Mouse (Mus musculus) splenic B cell, adult 2 months (primary cell): ENCODE data around the gene Jak1.

Source experiments
- DNase-seq: peaks from one replicate; pipeline ENCODE4 v3.0.0-alpha.2; 2011; ENCODE audit warnings: low read depth, low spot score
- H3K27me3 ChIP-seq: 2 replicates; pipeline ENCODE4 v1.6.1; 2012; ENCODE audit warnings: mild to moderate bottlenecking, low read length, moderate library complexity, mixed read lengths; ENCODE audit not compliant: control insufficient read depth, poor library complexity, insufficient read depth, severe bottlenecking
- H3K36me3 ChIP-seq: 2 replicates; pipeline ENCODE4 v1.6.1; 2012; ENCODE audit warnings: mild to moderate bottlenecking, low read length, moderate library complexity, mixed read lengths; ENCODE audit not compliant: control insufficient read depth, poor library complexity, insufficient read depth, severe bottlenecking

The Jak1 gene

DNA sequence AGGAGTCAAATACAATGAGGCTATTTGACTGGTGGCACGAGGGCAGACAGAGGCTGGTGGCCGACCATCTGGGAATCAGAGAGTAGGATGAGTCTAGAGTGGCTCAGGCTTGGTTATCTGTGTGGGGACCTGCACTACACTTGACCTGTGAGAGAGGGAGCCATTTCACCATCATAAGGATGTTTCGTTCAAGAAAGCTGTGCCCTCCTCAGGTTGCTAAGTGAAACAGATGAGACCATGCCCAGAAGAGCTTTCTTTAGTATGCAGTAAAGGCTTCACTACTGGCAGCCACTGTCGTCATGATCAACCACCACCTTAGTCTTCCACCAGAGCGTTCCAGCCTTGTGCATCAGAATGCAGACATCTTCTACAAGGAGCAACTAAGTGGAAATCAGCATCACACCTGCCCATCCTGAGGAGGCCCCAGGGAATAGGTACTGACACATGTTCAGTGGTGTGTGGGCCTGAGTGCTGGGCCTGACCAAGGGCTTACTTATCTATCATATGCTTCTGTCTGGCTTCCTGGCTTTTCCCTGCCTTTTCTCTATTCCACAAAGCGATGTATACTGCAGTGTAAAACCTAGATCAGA, 96.8 kb downstream of the Jak1 start:
- Histone ChIP-seq H3K27me3 (no peaks in the 10 kb centered on the region), H3K36me3 (peaks cover 18% of the 10 kb centered on the region)
- peak; percentile 84 for DNase-seq

DNA sequence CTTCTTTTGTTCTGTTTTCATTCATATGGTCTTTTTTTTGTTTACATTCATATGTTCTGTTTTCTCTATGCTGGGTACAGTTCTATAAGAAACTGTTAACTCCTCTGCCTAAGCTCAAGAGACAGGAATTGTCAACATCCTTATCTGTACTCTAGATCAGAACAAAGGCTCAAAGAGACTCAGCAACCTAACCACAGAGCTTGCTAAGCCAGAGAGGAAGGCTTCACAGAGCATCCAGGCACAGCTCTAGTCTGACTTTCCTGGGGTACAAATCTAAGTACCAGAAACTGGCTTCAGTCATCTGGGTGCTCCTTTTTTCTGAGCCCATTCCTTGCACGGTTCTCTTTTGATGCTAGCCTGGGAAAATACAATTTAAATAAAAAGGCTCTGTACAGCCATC, 97.3 kb downstream of the Jak1 start:
- peaks cover 20% of the 10 kb centered on the region for H3K36me3 ChIP-seq
- H3K27me3 ChIP-seq = no peaks in the 10 kb centered on the region
- no peak for DNase-seq

DNA sequence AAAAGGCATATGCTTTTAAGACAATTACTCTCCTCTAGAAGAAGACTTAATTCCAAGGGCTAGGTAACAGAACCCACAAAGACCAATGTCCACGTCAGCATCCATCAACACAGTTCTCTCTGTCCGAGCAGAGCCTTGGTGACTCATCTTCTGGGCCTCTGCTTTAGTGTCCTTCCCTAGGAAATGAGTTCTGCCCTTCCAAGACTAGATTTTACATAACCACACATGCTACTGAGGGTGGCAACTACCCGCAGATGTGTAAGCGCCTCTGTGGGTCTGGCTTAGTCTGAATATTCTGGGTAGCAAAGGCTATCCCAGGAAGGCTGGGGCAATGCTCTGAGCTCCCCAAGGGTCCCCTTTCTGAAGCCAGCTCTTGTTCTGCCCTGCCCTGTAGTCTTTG, 99.3 kb downstream of the Jak1 start:
- Histone ChIP-seq H3K36me3 (peaks cover 23% of the 10 kb centered on the region), H3K27me3 (no peaks in the 10 kb centered on the region)
- no peak for DNase-seq

DNA sequence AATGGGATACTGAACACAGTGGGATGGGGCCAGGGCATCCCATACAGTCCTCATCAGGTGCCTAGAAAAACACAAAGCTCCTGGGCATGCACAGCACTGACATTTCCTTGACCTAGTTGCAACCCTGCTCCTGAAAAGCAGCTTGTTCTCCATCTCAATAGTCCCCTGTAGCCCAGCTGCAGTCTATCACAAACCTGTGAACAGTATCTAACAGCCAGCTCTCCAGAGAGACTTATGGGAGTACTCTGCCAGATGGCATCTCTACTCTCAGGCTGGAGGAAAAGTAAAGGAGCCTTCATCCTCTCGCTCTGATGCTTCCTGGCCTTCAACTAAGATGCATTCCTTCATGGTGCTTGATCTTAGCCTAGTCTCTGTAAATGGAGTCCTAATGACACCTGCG, 100.4 kb downstream of the Jak1 start:
- no peaks in the 10 kb centered on the region for H3K27me3 ChIP-seq
- no peak for DNase-seq
- H3K36me3 ChIP-seq = peaks cover 25% of the 10 kb centered on the region

DNA sequence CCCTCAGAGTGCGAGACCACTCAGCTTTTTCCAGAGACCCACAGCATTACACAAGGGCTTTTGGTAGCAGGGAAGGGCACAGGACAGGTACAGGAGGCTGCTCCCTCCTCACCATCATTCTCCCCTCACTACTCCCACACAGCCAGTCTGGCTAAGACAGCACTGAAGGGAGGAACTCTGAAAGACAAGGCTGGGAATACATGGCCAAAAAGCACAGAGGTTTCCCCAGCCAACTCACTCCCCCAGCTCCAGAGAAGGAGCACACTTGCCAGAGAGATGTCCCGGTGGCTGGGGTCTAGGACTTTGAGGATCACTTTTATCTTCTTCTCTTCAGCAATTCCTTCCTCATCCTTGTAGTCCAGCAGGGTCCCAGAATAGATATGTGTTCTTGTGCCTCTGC, 100.9 kb downstream of the Jak1 start:
- Histone ChIP-seq H3K36me3 (peaks cover 26% of the 10 kb centered on the region), H3K27me3 (no peaks in the 10 kb centered on the region)
- DNase-seq = no peak

DNA sequence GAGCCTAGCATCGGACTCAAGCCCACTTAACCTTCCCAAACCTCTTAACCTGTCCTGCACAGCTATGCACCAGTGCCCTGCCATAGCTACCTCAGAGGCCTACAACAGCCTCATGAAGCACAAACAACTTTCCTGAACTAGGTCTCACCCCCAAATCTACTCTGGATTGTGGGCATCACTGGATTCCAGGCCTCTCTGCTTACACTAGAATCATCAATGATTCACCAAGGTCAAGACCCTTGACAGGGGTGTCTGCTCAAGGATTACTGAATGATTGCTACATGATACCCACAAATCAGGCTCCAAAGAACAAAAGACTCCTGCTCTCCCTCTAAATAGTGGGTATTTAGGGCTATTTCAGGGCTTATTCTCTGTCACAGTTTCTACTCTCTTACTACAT, 104.3 kb downstream of the Jak1 start:
- Histone ChIP-seq H3K36me3 (peaks cover 37% of the 10 kb centered on the region), H3K27me3 (no peaks in the 10 kb centered on the region)
- DNase-seq = no peak

DNA sequence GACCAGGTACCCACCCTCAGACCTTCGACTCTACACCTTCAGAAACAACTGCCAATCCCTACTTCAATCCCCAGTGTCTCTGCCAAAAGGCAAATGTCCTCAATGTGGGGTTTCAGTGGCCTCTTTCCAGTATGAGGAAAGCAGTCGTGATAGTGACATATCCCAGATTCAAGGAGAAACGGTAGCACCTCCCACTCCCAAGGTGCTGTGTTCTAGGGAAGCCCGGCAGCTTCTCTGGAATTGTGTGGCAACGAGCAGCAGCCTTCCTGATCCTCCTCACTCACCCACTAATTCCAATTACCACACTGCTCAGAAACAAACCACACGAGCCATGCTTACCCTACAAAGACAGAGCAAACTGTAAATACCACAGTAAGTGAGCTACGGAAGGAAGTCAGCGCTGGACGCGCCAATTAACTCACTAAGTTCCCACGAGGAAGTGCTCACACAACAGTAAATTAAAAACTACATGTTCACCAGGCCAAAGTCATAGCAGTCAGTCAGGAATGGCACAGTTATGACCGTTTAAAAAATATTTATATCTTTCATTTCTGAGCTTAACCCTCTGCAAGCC, 105.8 kb downstream of the Jak1 start:
- Histone ChIP-seq H3K36me3 (peaks cover 41% of the 10 kb centered on the region), H3K27me3 (no peaks in the 10 kb centered on the region)
- DNase-seq = no peak

DNA sequence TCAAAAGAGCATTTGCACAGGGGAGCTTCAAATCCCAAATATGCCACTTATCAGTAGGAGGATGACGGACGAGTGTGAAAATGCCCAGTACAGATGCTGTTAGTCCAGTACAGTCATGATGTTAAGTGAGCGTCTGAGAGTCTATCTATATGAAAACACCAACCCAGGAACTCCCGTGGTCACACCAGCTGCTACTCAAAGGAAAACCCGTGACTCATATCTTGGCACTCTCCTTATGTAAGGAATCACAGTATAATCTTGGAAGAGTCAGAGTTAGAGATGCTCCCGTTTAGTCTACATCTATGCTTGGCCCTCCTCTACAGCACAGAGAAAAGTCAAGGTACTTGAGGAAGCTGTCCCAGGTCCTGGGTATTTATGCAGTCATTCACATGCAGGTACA, 106.8 kb downstream of the Jak1 start:
- H3K36me3 ChIP-seq = peaks cover 35% of the 10 kb centered on the region
- H3K27me3 ChIP-seq = no peaks in the 10 kb centered on the region
- DNase-seq = no peak

DNA sequence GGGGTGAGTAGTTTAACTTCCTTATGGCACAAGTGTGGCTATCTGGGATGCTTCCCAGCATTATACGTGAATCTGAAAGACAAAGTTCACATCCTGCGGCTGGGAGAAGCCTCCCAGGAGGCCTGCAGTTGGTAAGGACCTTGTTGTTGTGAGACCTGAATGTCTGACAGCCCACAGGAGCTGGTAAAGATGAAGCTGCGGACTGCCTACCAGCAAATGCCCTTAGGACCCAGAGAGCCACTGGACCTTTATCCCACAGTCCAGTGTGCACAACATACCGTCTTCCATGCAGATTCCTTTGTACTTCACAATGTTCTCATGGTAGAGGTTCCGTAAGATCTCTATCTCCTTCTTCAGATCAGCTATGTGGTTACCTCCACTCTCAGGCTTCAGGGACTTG, 107.6 kb downstream of the Jak1 start:
- DNase-seq = no peak
- Histone ChIP-seq H3K27me3 (no peaks in the 10 kb centered on the region), H3K36me3 (peaks cover 32% of the 10 kb centered on the region)

DNA sequence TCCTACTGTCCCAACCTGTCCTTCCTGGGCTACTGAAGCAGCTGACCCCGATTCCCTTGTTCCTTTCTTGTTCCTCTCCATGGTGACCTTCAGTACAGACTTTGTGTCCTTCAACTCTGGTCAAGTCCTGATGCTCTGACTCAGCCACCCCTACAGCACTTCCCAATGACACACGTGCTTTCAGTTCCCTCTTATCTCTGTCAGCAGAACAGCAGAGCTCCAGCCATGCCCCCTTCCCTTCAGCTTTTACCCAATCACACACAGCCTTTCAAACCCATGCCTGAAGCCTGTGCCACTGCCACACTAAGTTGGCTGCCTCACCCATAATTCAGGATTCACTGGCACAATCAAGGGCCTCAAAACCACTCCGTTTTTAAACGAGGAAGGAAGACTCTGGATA, 109.5 kb downstream of the Jak1 start:
- DNase-seq = peak; percentile 21
- Histone ChIP-seq H3K36me3 (peaks cover 35% of the 10 kb centered on the region), H3K27me3 (no peaks in the 10 kb centered on the region)

DNA sequence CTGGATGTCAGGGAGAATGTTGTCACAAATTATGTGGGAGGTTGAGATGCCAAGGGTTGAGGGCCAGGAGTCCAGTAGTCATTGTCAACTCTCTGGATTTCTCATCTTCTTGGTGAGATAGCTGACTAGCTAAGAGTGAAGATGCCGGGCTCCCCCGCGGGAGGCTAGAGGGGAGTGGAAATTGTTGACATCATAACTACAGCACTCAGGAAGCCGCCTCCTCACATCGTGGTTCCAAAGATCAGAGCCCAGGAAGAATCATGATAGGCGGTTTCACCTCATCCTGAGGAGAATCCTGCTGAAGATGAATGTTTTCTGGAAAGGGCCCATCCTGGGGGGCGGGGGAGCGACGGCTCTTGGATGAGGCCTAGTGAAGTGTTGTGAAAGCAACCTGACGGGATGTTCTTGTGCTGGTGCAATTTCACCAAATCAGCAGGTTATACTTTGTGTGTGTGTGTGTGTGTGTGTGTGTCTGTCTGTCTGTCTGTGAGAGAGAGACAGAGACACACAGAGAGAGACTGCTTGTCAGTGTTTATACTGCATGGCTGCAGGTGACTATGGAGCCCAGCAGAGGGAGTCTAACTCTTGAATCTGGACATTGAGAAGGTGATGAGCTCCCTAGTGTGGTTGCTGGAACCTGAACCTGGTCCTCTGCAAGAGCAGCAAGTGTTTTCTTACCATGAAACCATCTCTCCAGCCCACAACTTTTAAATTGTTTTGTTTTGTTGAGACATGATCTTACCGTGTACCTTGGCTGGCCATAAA, 118.0 kb downstream of the Jak1 start:
- Histone ChIP-seq H3K36me3 (peaks cover 5% of the 10 kb centered on the region; the same call in 1 of the 2 replicates), H3K27me3 (no peaks in the 10 kb centered on the region)
- peak; percentile 23 for DNase-seq

DNA sequence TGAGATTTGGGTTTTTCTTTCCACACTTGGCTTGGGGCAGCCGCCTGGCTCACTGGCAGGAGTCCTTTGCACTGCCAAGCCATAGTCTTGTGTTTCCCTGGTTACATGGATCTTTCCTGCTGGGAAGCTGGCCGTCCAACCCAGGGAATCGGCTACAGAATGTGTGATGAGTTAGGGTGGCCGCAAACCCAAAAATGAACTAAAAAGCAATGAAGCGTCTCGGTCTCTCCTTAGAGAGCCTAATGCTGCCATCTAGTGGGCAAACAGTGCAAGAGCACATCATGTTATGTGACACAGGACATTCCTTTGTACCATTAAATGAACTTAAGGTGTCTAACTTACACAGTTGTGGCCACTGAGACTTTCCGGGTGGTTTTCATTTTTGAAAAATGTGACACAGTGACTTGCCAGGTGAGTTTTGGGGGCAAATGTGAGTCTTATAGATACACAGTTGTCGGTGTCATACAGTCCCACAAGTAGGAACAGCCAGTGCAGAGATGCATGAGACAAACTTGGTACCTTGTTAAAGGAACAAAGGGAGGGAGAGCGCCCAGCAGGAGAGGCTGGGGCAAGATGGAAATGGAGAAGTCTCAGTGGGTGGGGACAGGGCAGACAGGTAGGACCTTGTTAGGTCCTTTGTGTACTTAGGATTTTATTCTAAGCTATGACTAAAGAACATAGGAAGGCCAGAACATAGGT, 118.9 kb downstream of the Jak1 start:
- Histone ChIP-seq H3K36me3 (peaks cover 2% of the 10 kb centered on the region; the same call in 1 of the 2 replicates), H3K27me3 (no peaks in the 10 kb centered on the region)
- DNase-seq = peak; percentile 80

DNA sequence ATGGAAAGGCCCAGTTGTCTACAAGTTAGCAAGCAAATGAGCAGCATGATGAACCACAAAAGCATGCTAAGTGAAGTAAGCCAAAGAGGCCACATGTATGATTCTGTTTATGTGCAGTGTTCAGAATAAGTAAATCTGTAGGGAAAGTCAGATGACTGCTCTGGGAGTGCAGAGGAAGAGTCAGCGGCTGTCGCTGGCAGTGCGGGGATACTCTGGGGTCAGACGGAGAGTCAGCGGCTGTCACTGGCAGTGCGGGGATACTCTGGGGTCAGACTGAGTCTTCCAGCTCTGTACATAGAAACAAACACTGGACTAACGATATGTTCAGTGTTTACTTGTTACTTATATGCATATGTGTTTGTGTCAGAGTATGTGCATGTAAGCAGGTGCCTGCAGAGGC, 120.3 kb downstream of the Jak1 start:
- no peak for DNase-seq
- H3K36me3 ChIP-seq = no peaks in the 10 kb centered on the region

DNA sequence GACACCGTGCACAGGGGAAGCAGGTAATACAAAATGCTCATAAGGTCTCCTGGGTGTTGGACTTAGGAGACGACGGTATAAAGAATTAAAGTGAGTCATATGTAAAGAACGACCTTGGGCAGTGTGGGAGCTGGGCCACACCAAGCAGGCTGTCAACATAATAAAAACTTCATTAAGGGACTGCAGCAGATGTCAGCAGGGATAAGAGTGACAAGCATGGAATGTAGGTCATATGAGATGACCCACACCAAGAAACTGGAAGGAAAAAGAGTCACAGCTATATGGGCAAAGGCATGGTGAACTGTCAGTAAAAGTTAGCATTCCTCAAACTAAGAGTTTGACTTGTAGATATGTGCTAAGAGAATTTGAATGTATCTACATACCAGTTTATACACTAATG, 120.7 kb downstream of the Jak1 start:
- Histone ChIP-seq H3K36me3 (no peaks in the 10 kb centered on the region), H3K27me3 (no peaks in the 10 kb centered on the region)
- DNase-seq = no peak

More for the DNA sequence above, 120.3 kb downstream of the Jak1 start:
- H3K27me3 ChIP-seq = no peaks in the 10 kb centered on the region

DNA sequence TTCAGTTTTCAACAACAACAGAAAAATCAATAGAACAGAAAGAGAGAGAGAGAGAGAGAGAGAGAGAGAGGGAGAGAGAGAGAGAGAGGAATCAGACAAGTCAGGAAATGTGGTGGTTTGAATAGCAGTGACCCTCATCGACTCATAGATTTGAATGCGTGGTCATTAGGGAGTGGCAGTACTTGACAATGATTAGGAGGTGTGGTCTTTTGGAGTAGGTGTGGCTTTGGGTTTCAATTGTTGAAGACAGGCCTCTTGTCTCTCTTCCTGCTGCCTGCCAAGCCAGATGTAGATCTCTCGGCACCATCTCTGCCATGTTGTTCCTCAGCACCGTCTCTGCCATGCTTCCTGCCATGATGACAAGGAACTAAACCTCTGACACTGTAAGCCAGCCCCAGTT, 121.2 kb downstream of the Jak1 start:
- no peak for DNase-seq
- H3K36me3 ChIP-seq = no peaks in the 10 kb centered on the region
- no peaks in the 10 kb centered on the region for H3K27me3 ChIP-seq
